Mouse (Mus musculus): ENCODE data around the gene Olfr516. TPM values are rescaled to one million over a fixed set of nuclear protein-coding genes. Genes with fewer than 3 reads are reported as not detected.
"Not testable (repeated sequence)": the region's sequence is repeated elsewhere in the genome, so short reads cannot be mapped to it uniquely, and the experiment has no call there.

Olfr516 gene
- not detected in 2 replicates for polyA plus RNA-seq (2015; fragmentation: Nextera tagmentation; extraction: Ambion mirVana)

GRCm38 (mm10) chr7:108850429-108850828 lies at the start of gene Olfr516:
Gene Olfr516 (minus strand): TSS chr7:108850529.
- Histone ChIP-seq H3K9me3 (replicated peaks) (no peaks in the 10 kb centered on the region), H3K4me2 (no peak within 1 kb of the TSS), H3K4me3 (replicated peaks) (no peak within 1 kb of the TSS), H3K36me3 (no peaks in the 10 kb centered on the region), H3K9ac (no peak within 1 kb of the TSS), H3K27ac (no peak within 1 kb of the TSS), H3K4me1 (no peaks in the 10 kb centered on the region), H3K27me3 (no peaks in the 10 kb centered on the region)
- ATAC-seq (replicated peaks; ENCODE audit: low FRiP score) = no peak
- 92% methylated on average over 2 of the region's 2 CpGs for WGBS

DNA sequence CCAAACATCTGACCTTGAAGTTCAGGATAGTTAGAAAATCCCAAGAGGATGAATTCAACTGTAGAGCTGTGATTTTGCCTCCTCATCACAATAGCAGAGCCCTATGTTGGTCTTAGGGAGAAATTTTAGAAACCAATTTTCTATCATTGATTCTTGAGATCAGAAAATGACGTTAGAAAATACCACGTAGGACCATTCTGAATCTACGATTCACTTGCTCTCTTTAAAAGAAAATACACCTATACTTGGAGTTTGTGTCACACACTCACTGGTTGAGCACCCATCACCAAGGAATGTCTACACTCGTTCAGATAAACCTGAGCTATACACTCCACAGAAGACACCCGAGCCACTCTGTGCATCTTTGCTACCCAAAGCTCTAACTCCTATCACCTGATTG lies 44.0 kb upstream of the Olfr516 start, which contains the start of gene Olfr519:
Gene Olfr519, minus strand, starts transcription at position 101 of the 400 bp plus-strand sequence.
- no peak for ATAC-seq (replicated peaks; ENCODE audit: low FRiP score)
- Histone ChIP-seq H3K9me3 (replicated peaks) (no peaks in the 10 kb centered on the region), H3K4me2 (no peak within 1 kb of the TSS), H3K27me3 (no peaks in the 10 kb centered on the region), H3K4me1 (no peaks in the 10 kb centered on the region), H3K9ac (no peak within 1 kb of the TSS), H3K4me3 (replicated peaks) (no peak within 1 kb of the TSS), H3K36me3 (no peaks in the 10 kb centered on the region), H3K27ac (no peak within 1 kb of the TSS)
- WGBS = 88% methylated on average over 5 of the region's 5 CpGs

DNA sequence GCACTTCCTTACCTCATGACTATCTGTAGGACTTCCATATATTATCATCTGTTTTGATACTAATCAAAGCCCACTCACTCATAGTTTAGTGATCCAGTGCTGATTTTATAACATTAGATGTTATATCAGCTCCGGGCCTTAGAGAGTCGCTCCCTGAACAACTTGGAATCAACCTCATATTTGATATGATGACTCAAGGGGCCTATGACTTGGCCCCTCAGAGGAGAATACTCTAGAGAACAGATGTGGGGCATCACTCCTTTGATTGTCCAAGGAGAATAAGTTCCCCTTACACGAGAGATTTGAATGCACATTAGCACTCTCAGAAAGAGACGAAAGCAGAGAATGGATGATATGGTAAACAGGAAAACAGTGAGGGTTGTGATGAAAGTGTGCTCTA lies 34.6 kb upstream of the Olfr516 start, which contains the start of gene Olfr518:
Gene Olfr518, minus strand, starts transcription at position 101 of the 400 bp plus-strand sequence.
- no peak within 1 kb of the TSS for H3K4me3 ChIP-seq (replicated peaks)
- H3K9me3 ChIP-seq (replicated peaks) = no peaks in the 10 kb centered on the region
- H3K27ac ChIP-seq = no peak within 1 kb of the TSS
- H3K9ac ChIP-seq = no peak within 1 kb of the TSS
- ATAC-seq (replicated peaks; ENCODE audit: low FRiP score) = no peak
- no peak within 1 kb of the TSS for H3K4me2 ChIP-seq
- H3K4me1 ChIP-seq = no peaks in the 10 kb centered on the region
- H3K36me3 ChIP-seq = no peaks in the 10 kb centered on the region
- H3K27me3 ChIP-seq = no peaks in the 10 kb centered on the region
- WGBS = 82% methylated on average over 4 of the region's 4 CpGs

DNA sequence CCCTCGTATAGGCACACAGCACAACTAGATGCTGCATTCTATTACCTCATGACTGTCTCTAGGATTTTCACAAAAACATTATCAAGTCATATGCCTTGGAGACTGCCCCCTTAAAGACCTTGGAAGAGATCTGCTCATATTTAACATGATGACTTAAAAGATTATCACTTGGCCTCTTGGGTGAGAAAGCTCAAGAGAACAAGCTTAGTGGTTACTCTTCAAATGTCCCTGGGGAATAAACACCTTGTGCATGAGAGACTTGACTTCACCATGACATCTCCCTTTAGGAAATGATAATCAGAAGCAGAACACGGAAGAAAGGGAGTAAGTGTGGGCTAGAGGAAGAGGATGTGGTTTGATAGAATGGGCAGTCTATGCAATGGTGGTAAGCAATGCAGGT lies 21.9 kb upstream of the Olfr516 start, which contains the start of gene Olfr517:
Gene Olfr517, minus strand, starts transcription at position 101 of the 400 bp plus-strand sequence.
- H3K36me3 ChIP-seq = no peaks in the 10 kb centered on the region
- H3K9ac ChIP-seq = no peak within 1 kb of the TSS
- no peak within 1 kb of the TSS for H3K4me2 ChIP-seq
- H3K4me1 ChIP-seq = no peaks in the 10 kb centered on the region
- WGBS = 64% methylated on average over 2 of the region's 2 CpGs
- H3K4me3 ChIP-seq (replicated peaks) = no peak within 1 kb of the TSS
- no peak within 1 kb of the TSS for H3K27ac ChIP-seq
- H3K27me3 ChIP-seq = no peaks in the 10 kb centered on the region
- no peaks in the 10 kb centered on the region for H3K9me3 ChIP-seq (replicated peaks)
- no peak for ATAC-seq (replicated peaks; ENCODE audit: low FRiP score)

- no peaks in the 10 kb centered on the region for H3K36me3 ChIP-seq
- H3K27me3 ChIP-seq = no peaks in the 10 kb centered on the region
- no peak within 1 kb of the TSS for H3K9ac ChIP-seq
- no peak within 1 kb of the TSS for H3K27ac ChIP-seq
- H3K4me1 ChIP-seq = no peaks in the 10 kb centered on the region
- no peak within 1 kb of the TSS for H3K4me2 ChIP-seq
- H3K9me3 ChIP-seq (replicated peaks) = no peaks in the 10 kb centered on the region
- ATAC-seq (replicated peaks; ENCODE audit: low FRiP score) = no peak
- no peak within 1 kb of the TSS for H3K4me3 ChIP-seq (replicated peaks)
Observed at GRCm38 (mm10) chr7:108825897-108826296, 24.4 kb downstream of the Olfr516 start, which contains the start of gene Olfr514. Gene Olfr514 (minus strand): TSS chr7:108825997.

DNA sequence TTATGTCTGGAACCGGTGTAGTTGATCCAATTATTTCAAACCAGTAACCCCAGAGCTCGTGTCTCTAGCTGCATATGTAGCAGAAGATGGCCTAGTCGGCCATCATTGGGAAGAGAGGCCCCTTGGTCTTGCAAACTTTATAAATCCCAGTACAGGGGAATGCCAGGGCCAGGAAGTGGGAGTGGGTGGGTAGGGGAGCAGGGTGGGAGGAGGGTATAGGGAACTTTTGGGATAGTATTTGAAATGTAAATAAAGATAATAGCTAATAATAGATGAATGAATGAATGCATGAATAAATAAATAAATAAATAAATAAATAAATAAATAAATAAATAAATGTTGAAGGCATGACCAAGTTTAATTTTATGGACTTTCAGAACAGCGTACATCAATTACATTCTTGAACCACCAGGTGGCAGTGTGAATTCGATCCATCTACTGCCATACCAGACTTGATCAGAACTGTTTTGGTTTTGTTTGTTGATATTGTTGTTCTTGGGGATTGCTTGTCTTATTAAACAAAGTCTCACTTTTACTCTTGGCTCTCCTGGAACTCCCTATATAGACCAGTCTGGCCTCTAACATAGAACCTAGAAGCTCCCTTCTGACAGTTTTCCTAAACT lies 35.6 kb downstream of the Olfr516 start:
- not testable (repeated sequence) for H3K4me1 ChIP-seq; H3K9ac ChIP-seq; H3K36me3 ChIP-seq; H3K4me3 ChIP-seq (replicated peaks); H3K27ac ChIP-seq; H3K27me3 ChIP-seq; H3K4me2 ChIP-seq; H3K9me3 ChIP-seq (replicated peaks); ATAC-seq (replicated peaks; ENCODE audit: low FRiP score)
- 51% methylated on average over 5 of the region's 5 CpGs for WGBS

GRCm38 (mm10) chr7:108797205-108797933 lies 53.0 kb downstream of the Olfr516 start:
- Histone ChIP-seq H3K9me3 (replicated peaks) (no peaks in the 10 kb centered on the region), H3K4me1 (no peaks in the 10 kb centered on the region), H3K9ac (no peak overlapping the region), H3K4me3 (replicated peaks) (no peak overlapping the region), H3K27ac (peak overlapping the region; percentile 20; the same call in 1 of the 2 replicates), H3K4me2 (no peak overlapping the region), H3K36me3 (no peaks in the 10 kb centered on the region), H3K27me3 (no peaks in the 10 kb centered on the region)
- 18% methylated on average over 1 of the region's 1 CpGs for WGBS
- peak; percentile 81 for ATAC-seq (replicated peaks; ENCODE audit: low FRiP score)

Other genes with a start within 250 kb of the Olfr516 start
- gene Olfr506, start 239.7 kb downstream of the Olfr516 start, polyA plus RNA-seq (2015; fragmentation: Nextera tagmentation; extraction: Ambion mirVana) = 0.04 TPM in 1 of 2 replicates, not detected in the other
- not detected in 2 replicates for gene Olfr507, start 228.7 kb downstream of the Olfr516 start, polyA plus RNA-seq (2015; fragmentation: Nextera tagmentation; extraction: Ambion mirVana)
- not detected in 2 replicates for gene Olfr508, start 220.5 kb downstream of the Olfr516 start, polyA plus RNA-seq (2015; fragmentation: Nextera tagmentation; extraction: Ambion mirVana)
- 0.04 TPM in 1 of 2 replicates, not detected in the other for gene Olfr509, start 198.6 kb downstream of the Olfr516 start, polyA plus RNA-seq (2015; fragmentation: Nextera tagmentation; extraction: Ambion mirVana)
- gene Olfr510, start 184.1 kb downstream of the Olfr516 start, polyA plus RNA-seq (2015; fragmentation: Nextera tagmentation; extraction: Ambion mirVana) = not detected in 2 replicates
- gene Olfr512, start 137.2 kb downstream of the Olfr516 start, polyA plus RNA-seq (2015; fragmentation: Nextera tagmentation; extraction: Ambion mirVana) = not detected in 2 replicates
- not detected in 2 replicates for gene Olfr513, start 99.6 kb downstream of the Olfr516 start, polyA plus RNA-seq (2015; fragmentation: Nextera tagmentation; extraction: Ambion mirVana)
- not detected in 2 replicates for gene Olfr514, start 24.5 kb downstream of the Olfr516 start, polyA plus RNA-seq (2015; fragmentation: Nextera tagmentation; extraction: Ambion mirVana)
- not detected in 2 replicates for gene Olfr517, start 21.9 kb upstream of the Olfr516 start, polyA plus RNA-seq (2015; fragmentation: Nextera tagmentation; extraction: Ambion mirVana)
- gene Olfr518, start 34.5 kb upstream of the Olfr516 start, polyA plus RNA-seq (2015; fragmentation: Nextera tagmentation; extraction: Ambion mirVana) = not detected in 2 replicates
- gene Olfr519, start 43.9 kb upstream of the Olfr516 start, polyA plus RNA-seq (2015; fragmentation: Nextera tagmentation; extraction: Ambion mirVana) = not detected in 2 replicates
- 0.06 TPM in 1 of 2 replicates, not detected in the other for gene Nlrp10, start 79.6 kb upstream of the Olfr516 start, polyA plus RNA-seq (2015; fragmentation: Nextera tagmentation; extraction: Ambion mirVana)
- gene Eif3f, start 83.9 kb upstream of the Olfr516 start, polyA plus RNA-seq (2015; fragmentation: Nextera tagmentation; extraction: Ambion mirVana) = 83.1 and 86.6 TPM in 2 replicates
- 1.4 and 2.4 TPM in 2 replicates for gene Tub, start 99.8 kb upstream of the Olfr516 start, polyA plus RNA-seq (2015; fragmentation: Nextera tagmentation; extraction: Ambion mirVana)
- 1.7 and 2.1 TPM in 2 replicates for gene Ric3, start 232.8 kb upstream of the Olfr516 start, polyA plus RNA-seq (2015; fragmentation: Nextera tagmentation; extraction: Ambion mirVana)

Data from kidney, embryonic 15.5 days (tissue).